23 mouse cellular contexts compared by ENCODE assay signal in genomic region chr14:103932170-103932569, GRCm38 (mm10).
"Had no signal": no experiment of that assay in that cellular context is flagged by ENCODE, and none has a peak within 500 bp of the region (broad histone marks: within the 10 kb centered on the region; RNA-seq: fewer than 3 reads in every experiment).

No protein-coding gene starts in this region.

- H3K27me3 ChIP-seq: heart, embryonic 12.5 days; hindbrain, embryonic 12.5 days; intestine, embryonic 15.5 days; limb, embryonic 13.5 days; limb, embryonic 15.5 days; liver, embryonic 12.5 days had no signal

- H3K4me1 ChIP-seq: heart, embryonic 10.5 days; heart, embryonic 12.5 days; hindbrain, embryonic 10.5 days; hindbrain, embryonic 12.5 days; intestine, embryonic 15.5 days; limb, embryonic 13.5 days; limb, embryonic 15.5 days; liver, embryonic 12.5 days had no signal

- H3K27ac ChIP-seq: gastrocnemius, adult 2 months; heart, embryonic 10.5 days; hindbrain, embryonic 10.5 days; hindbrain, embryonic 12.5 days; hindbrain, embryonic 14.5 days; intestine, embryonic 15.5 days; limb, embryonic 13.5 days; limb, embryonic 15.5 days; liver, embryonic 12.5 days; liver, embryonic 14.5 days had no signal

- DNase-seq: gastrocnemius, adult 2 months; gastrocnemius, postnatal 10 days; gastrocnemius, postnatal 25 days; heart, adult 18-20 months; heart, postnatal 10 days; heart, postnatal 4 days; layer of hippocampus, adult 9-11 months; layer of hippocampus, postnatal 36 days; left cerebral cortex, postnatal 4 days had no signal

- ATAC-seq: forebrain, embryonic 16.5 days; hindbrain, embryonic 16.5 days; inflammation-experienced regulatory T-cells, adult 6 months; intestine, embryonic 15.5 days; intestine, postnatal 0 days; liver, embryonic 12.5 days had no signal

- H3K36me3 ChIP-seq: heart, embryonic 10.5 days; heart, embryonic 12.5 days; hindbrain, embryonic 10.5 days; hindbrain, embryonic 12.5 days; intestine, embryonic 15.5 days; limb, embryonic 13.5 days; limb, embryonic 15.5 days; liver, embryonic 12.5 days had no signal

- H3K4me2 ChIP-seq: heart, embryonic 12.5 days; hindbrain, embryonic 12.5 days; hindbrain, embryonic 14.5 days; intestine, embryonic 15.5 days; limb, embryonic 13.5 days; limb, embryonic 15.5 days; liver, embryonic 12.5 days had no signal

- H3K4me3 ChIP-seq: gastrocnemius, adult 2 months; heart, embryonic 10.5 days; heart, embryonic 12.5 days; hindbrain, embryonic 10.5 days; hindbrain, embryonic 12.5 days; intestine, embryonic 15.5 days; limb, embryonic 13.5 days; limb, embryonic 15.5 days; liver, embryonic 12.5 days had no signal

- H3K9ac ChIP-seq: heart, embryonic 12.5 days; hindbrain, embryonic 12.5 days; hindbrain, embryonic 14.5 days; intestine, embryonic 15.5 days; limb, embryonic 13.5 days; limb, embryonic 15.5 days; liver, embryonic 12.5 days; liver, embryonic 14.5 days had no signal

- H3K9me3 ChIP-seq: heart, embryonic 10.5 days; heart, embryonic 12.5 days; hindbrain, embryonic 10.5 days; hindbrain, embryonic 12.5 days; intestine, embryonic 15.5 days; limb, embryonic 13.5 days; limb, embryonic 15.5 days; liver, embryonic 12.5 days had no signal
